Mouse (Mus musculus) embryonic stem cell, embryonic (primary cell): Measurements from ENCODE around the gene Tnfrsf1b.

Source experiments
- CTCF ChIA-PET, 4 experiments: fragments of 300-600 bp in 2 of 4; fragments of 350-600 bp in 2 of 4; sonication (Branson Sonifier 250); formaldehyde crosslinking; loops; one replicate each; lab custom pipeline; 2022; ENCODE audit warnings: inconsistent platforms in 2 of 4; lab: Charles Lee
- POLR2A ChIA-PET, 4 experiments: fragments of 300-600 bp in 2 of 4; fragments of 350-600 bp in 2 of 4; sonication (Branson Sonifier 250); formaldehyde crosslinking; loops; one replicate each; lab custom pipeline; 2022; ENCODE audit warnings: antibody characterized with exemption in 4 of 4, inconsistent platforms in 1 of 4; lab: Charles Lee

Gene Tnfrsf1b

DNA sequence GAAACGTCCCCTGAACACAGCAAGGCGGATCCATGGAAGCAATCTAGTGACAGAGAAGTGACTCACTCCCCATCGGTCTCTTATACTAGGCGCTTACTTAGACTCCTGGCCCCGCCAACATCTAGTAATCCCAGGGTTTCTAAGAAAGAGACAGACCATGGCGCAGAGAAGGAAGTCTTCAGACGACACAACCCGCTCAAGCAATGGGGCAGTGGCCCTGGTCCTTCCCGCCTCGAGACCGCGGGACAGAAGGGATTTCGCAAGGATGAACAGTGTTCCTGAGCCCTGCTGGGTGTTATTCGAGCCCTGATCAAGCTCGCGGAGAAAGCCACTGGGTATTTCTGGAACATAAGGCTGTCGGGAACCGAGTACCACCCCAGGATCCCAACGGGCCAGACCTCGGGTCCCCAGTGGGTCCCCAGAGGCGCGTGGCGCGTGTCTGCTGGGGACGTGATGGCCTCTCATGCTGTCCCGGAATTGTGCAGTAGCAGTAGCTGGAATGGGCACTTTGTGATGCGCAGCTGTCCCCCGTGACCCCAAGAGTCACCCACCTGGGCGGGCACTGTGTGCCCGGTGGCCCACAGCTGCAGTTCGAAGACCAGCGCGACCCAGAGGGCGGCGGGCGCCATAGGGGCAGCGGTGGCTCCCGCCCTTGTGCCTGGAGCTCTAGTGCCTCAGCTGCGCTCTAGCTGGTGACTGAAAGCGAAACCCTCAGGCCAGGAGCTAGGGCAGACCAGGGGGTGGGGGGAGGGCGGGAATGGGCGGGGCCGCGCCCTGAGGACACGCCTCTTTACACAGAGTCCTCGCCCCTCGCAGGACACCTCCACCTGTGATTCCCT is at the start of gene Tnfrsf1b:
Gene Tnfrsf1b, minus strand, starts transcription at position 698 of the 839 bp plus-strand sequence.
- CTCF ChIA-PET, result interaction anchor here (0.6 to 2.5 kb wide), 13 partner anchors 25 to 141 kb away, joined by 3 to 20 read pairs (median 5); partner anchors contain the start of gene Vps13d (in 1 of the 4)
- POLR2A ChIA-PET, result interaction anchor here in 3 of 4 experiments (0.5 to 19.9 kb wide), 56 partner anchors 8 to 503 kb away, joined by 3 to 364 read pairs (median 5); partner anchors contain the start of gene Vps13d (in 2 of the 3)

DNA sequence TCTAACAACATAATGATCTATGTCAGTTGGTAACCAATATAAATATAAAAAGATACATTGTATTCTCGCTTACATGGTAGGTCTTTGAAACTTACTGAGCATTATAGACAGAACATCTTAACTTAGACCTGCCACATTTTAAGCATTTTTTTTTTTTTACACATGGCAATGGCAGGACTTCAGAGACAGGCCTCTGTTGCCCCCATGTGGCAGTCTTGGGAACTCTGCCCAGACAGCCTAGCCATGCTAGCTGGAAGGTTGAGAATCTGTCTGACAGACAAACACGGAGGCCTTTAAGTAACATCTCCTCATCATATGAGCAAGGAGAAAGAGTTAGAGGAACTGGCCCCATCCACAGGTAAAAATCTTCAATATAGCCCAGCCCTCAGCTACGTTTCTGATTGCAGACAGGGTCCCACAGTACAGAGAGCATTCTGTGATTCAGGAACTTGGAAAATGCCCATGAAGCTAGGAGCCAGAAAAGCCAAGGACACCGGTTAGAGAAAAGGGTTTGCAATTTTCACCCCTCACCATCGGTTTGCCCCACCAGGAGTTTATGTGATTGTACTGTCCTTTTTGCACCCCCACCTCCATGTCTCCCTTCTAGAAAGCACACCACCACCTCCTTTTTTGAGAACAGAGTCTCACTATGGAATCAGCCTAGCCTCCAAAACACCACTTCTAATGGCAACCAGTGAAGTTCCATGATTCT is 49.1 kb upstream of the Tnfrsf1b start:
- POLR2A ChIA-PET, result interaction anchor here in 3 of 4 experiments (0.6 to 3.3 kb wide), 14 partner anchors 9 to 254 kb away, joined by 3 to 22 read pairs (median 3); partner anchors contain the start of gene Tnfrsf1b (in 1 of the 3)
- CTCF ChIA-PET, result interaction anchor here (0.6 to 2.4 kb wide), 31 partner anchors 8 to 530 kb away, joined by 3 to 12 read pairs (median 4); partner anchors contain the start of genes Dhrs3 (in 1 of the 4) and Vps13d (in 1 of the 4)

DNA sequence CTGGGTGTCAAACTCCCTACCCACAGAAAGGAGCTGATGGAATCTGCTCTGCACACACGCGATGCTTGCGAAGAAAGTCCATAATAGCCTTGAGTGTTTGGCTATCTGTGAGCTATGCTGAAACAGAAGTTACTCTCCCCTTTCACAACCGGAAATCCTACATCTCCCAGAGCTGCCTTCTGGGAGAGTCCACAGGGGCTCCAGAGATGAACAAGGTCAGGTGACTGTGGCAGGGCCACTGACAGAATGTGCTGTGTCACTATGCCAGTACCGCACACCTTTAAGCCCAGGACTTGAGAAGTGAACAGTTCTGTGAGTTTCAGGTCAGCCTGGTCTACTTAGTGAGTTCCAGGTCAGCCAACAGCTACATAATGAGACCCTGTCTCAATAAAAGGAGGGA is 47.9 kb upstream of the Tnfrsf1b start:
- ChIA-PET POLR2A (interaction anchor here in 3 of 4 experiments (0.5 to 3.3 kb wide), 11 partner anchors 10 to 1002 kb away, joined by 3 to 22 read pairs (median 4); no protein-coding TSS in a partner anchor), CTCF (interaction anchor here (0.6 to 2.4 kb wide), 14 partner anchors 54 to 404 kb away, joined by 3 to 12 read pairs (median 3); no protein-coding TSS in a partner anchor)

DNA sequence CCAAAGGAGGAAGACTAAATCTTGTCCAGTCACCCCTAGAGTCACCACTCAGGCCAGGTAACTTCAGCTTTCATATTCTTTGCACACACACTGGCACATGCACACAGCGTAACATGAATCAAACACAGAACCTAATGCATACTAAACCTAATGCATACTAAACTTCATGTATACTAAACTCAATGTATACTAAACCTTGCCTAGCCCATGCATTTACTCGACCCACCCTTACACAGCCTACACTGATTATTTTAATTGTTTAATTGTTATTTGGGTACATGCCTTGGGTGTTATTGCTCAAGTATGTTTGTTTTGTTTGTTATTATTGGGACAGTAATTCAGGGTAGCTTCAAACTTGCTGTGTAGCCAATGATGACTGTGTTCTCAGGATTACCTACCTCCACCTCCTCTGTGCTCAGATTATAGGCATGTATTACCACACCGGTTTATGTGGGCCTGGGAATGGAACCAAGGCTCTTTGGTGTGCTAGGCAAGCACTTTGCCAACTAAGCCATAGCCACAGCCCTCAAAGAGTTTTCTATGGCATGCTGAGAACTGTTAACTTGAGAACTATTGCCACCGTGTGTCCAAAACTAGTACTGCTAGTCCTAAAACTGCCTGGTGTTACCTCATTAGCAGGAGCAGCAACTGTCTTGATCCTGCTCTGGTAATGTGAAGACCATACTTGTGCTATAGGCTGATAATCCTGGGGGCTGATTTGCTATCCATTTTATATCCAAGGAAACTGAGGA is 39.9 kb upstream of the Tnfrsf1b start:
- ChIA-PET CTCF (interaction anchor here (0.6 to 2.4 kb wide), 18 partner anchors 22 to 396 kb away, joined by 3 to 21 read pairs (median 3); no protein-coding TSS in a partner anchor), POLR2A (interaction anchor here in 2 of 4 experiments (0.8 to 2.1 kb wide), 9 partner anchors 10 to 93 kb away, joined by 3 to 13 read pairs (median 5); no protein-coding TSS in a partner anchor)

DNA sequence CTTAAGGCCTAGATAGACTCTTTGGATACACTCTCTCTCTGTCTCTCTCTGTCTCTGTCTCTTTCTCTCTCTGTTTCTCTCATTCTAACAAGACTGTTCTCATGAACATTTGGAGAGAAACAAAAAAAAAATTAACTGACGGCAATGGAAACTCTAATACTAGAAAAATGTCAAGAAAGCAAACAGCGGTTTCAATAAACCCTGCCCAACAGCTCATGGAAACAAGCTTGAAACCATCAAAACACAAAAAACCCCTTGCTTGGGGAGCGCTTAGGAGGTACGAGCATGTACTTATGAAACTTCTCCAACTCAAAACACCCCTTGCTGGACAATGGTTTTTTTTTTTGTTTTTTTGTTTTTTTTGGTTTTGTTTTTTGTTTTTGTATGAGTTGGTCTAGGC is 38.0 kb upstream of the Tnfrsf1b start:
- CTCF ChIA-PET, result interaction anchor here (0.6 to 1.9 kb wide), 5 partner anchors 66 to 340 kb away, joined by 3 to 20 read pairs (median 8); no protein-coding TSS in a partner anchor
- POLR2A ChIA-PET, result interaction anchor here in 3 of 4 experiments (0.7 to 1.0 kb wide), 3 partner anchors 11 to 70 kb away, joined by 5 to 8 read pairs (median 6); no protein-coding TSS in a partner anchor

DNA sequence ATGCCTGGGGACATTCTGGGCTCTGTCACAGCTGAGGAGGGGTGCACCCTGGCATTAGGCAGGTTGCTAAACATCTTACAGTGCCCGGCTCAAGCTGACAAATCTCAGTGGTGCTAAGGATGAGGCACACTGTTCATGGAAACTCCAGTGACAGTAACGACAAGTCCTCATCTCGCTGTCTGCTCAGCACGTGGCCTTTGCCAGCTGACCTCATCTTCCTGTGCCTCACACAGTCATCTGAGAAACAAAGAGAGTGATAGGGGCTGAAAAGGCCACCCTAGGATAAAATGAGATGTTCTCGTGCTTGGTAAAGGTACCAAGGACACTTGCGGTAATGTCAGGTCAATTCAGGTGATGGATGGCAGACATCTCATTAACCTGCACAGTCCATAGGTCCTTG is 36.8 kb upstream of the Tnfrsf1b start:
- ChIA-PET CTCF (interaction anchor here in 1 of 4 experiments (0.8 kb wide), 1 partner anchor 69 kb away, joined by 3 read pairs; no protein-coding TSS in a partner anchor), POLR2A (interaction anchor here in 2 of 4 experiments (0.9 to 1.2 kb wide), 3 partner anchors 10 to 87 kb away, joined by 3 to 4 read pairs (median 3); no protein-coding TSS in a partner anchor)

DNA sequence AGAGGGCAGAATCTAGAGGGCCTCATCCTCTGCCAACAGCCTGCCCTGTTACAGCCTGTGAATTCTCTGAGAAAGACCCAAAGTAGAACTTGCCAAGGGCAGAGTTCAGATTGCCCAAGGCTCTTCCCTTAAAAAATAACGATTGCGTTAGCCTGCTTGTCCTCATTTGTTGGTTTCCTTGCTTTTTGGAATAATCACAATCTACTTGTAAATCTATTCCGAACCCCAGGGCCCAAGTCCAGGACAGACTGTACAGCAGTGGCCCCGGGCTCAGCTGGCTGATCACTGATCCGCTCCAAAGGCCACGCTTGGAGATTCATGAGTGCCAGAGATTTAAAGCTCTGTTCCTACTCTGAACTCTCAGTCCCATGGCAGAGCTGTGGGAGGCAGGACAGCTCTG is 34.3 kb upstream of the Tnfrsf1b start:
- CTCF ChIA-PET, result interaction anchor here in 2 of 4 experiments (1.1 to 1.8 kb wide), 2 partner anchors 66 kb away, joined by 4 to 7 read pairs; no protein-coding TSS in a partner anchor
- POLR2A ChIA-PET, result interaction anchor here in 3 of 4 experiments (0.7 to 2.7 kb wide), 10 partner anchors 8 to 138 kb away, joined by 3 to 17 read pairs (median 5); partner anchors contain the start of gene Tnfrsf1b (in 1 of the 3)

DNA sequence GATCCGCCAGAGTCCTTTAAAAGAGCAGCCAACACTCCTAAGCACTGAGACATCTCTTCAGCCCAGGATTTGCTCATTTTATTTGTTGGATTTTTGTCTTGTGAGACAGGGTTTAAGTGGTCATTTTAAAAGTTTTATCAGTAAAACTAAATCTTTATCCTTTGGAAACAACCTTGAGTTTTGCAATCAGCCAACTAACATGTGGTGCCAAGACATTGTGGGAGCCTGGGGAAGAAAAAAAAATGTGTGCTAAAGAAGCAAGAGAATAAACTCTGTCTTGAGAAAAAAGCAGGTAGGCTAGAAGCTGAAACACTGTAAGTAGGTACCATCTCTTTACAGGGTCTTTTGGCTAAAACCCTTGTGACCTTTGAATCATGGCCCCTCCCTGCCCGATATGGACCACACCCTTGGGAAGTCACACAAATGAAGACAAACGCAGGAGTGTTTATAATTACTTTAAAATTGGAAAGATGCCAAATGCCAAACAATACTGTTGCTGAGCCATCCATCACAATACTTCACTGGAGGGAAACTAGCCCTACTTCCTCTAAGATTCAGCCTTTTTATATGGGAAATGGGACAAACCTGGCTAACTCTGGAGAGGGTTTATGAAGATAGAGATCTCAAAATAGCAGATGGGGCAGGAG is 32.2 kb upstream of the Tnfrsf1b start:
- CTCF ChIA-PET, result interaction anchor here in 1 of 4 experiments (3.0 kb wide), 1 partner anchor 64 kb away, joined by 18 read pairs; no protein-coding TSS in a partner anchor
- POLR2A ChIA-PET, result interaction anchor here in 1 of 4 experiments (2.3 kb wide), 1 partner anchor 64 kb away, joined by 8 read pairs; no protein-coding TSS in a partner anchor

DNA sequence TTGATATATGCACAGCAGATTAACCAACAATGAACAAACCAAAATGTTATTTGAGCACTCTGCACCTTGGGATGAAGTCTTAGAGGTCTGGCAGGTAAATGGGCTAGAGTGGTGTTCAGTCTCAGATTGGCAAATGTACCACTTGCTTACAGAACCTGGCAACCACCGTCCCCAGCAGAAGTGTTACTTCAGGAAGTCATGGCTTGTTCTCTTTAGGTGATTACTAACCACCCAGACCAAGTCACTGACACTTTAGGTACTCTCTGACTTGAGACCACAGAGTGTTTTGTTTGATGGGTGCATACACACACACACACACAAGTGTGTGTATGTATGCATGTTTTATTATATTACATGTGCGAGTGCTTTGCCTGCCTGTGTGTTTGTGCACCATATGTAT is 31.6 kb upstream of the Tnfrsf1b start:
- POLR2A ChIA-PET, result interaction anchor here in 3 of 4 experiments (0.6 to 3.0 kb wide), 6 partner anchors 28 to 386 kb away, joined by 3 to 28 read pairs (median 8); partner anchors contain the start of gene Tnfrsf1b (in 1 of the 3)

DNA sequence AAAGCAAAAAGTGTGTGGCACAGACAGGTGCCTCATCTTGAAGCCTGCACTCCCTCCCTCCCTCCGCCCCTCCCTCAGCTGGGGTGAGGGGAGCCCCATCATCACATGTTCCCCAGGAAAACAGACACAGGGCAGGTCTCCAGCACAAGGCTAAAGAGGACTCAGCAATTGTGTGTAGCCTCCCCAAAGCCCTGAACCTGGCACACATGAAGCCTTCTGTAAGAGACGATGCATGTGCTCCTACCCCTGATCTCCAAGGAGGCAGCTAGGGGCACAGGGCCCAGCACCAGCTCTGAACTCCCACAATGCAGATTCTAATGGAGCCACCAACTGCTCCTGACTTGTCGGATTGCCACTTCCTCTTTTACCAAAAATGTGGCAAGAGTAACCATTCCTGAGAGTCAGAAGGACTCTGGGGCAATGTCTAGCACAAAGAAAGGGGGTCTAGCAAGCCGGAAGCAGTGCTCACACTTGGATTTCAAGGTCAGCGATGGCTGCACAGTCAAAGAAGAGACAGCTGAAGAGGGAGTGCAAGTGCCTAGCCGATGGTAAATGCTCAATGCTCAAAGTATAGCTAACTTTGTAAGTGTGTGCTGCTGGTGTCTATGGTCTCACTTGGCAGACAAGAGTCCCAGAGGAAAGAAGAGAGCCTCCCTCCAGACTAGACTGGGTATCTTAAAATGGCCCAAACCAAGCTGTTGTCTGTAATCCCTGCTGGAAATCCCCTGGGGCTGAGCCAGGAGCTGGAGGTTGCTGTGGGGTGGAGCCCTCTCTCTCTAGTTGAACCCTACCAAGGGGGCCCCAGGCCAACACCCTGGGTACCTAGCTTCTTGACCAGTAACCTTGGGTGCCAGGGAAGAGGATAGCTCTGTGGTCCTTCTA is 29.9 kb upstream of the Tnfrsf1b start:
- POLR2A ChIA-PET, result interaction anchor here in 3 of 4 experiments (0.6 to 3.0 kb wide), 44 partner anchors 9 to 738 kb away, joined by 3 to 28 read pairs (median 4); partner anchors contain the start of genes Tnfrsf1b (in 3 of the 3) and Dhrs3 (in 2 of the 3)
- CTCF ChIA-PET, result interaction anchor here (0.5 to 3.0 kb wide), 14 partner anchors 30 to 344 kb away, joined by 3 to 18 read pairs (median 4); partner anchors contain the start of gene Tnfrsf1b (in 1 of the 4)

More for the DNA sequence above, 31.6 kb upstream of the Tnfrsf1b start:
- CTCF ChIA-PET, result interaction anchor here in 1 of 4 experiments (3.0 kb wide), 1 partner anchor 63 kb away, joined by 18 read pairs; no protein-coding TSS in a partner anchor

DNA sequence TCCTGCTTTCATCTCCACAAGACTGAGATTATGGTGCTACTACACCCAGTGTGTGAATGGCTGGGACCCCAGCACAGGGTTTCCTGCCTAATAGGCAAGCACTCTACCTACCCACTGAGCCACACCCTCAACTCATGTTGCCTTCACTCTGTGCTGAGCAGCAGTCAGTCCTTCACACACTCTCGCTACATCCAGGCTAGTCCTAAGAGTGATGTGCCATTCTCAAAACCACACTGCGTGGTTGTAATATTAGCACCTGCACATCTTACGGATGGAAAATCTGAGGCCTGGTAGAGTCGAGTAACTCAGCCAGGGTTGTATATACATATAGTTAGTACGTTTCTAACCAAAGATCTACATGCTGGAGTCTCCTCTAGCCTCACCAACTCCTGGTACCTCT is 28.2 kb upstream of the Tnfrsf1b start:
- POLR2A ChIA-PET, result interaction anchor here in 2 of 4 experiments (0.6 to 19.8 kb wide), 9 partner anchors 18 to 75 kb away, joined by 3 to 364 read pairs (median 5); partner anchors contain the start of gene Tnfrsf1b (in 2 of the 2)

DNA sequence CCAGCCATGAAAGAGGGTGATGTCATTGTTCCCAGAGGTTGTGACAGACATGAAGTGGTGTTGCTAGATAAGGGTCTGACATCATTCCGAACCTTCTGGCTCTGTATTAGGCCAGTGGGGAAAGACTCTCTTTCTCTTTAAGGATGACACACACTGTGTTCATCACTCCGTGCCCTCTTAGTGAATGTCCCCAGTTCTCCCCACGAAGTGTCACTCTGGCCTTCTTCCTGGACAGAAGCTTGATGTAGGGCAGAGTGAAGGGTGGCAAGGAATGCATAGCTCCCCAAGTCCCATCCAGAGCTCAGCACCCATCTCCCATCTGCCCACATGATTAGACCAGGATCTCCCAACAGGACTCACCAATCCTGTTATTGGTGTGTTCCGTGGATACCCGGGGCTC is 27.3 kb upstream of the Tnfrsf1b start:
- CTCF ChIA-PET, result interaction anchor here in 1 of 4 experiments (1.4 to 1.7 kb wide), 2 partner anchors 54 to 60 kb away, joined by 4 to 6 read pairs; no protein-coding TSS in a partner anchor
- POLR2A ChIA-PET, result interaction anchor here in 3 of 4 experiments (0.7 to 19.8 kb wide), 13 partner anchors 9 to 77 kb away, joined by 3 to 364 read pairs (median 5); partner anchors contain the start of gene Tnfrsf1b (in 3 of the 3)

More for the DNA sequence above, 28.2 kb upstream of the Tnfrsf1b start:
- CTCF ChIA-PET, result interaction anchor here in 1 of 4 experiments (1.7 kb wide), 1 partner anchor 55 kb away, joined by 6 read pairs; no protein-coding TSS in a partner anchor

DNA sequence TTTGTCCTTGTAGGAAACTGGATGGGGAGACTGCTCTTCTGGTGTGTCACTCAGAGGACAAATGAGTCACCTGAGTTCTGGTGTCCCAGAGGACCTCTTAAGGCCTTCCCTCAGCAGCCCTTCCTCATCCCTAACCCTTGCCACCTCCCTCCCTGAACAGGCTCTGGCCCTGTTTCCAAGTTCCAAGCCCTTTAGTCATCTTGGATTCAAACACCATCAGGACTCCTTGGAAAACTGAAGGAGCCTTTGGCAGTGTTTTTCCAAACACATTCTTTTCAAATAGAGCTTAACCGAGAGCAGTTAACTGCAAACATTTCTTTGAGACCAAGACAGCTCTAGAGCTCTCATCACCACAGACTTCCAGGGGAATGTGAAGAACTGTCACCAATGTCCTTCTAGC is 26.1 kb upstream of the Tnfrsf1b start:
- ChIA-PET CTCF (interaction anchor here in 1 of 4 experiments (1.1 to 2.3 kb wide), 3 partner anchors 54 to 117 kb away, joined by 3 to 15 read pairs (median 11); no protein-coding TSS in a partner anchor), POLR2A (interaction anchor here in 3 of 4 experiments (0.6 to 19.8 kb wide), 25 partner anchors 8 to 276 kb away, joined by 3 to 364 read pairs (median 7); partner anchors contain the start of genes Tnfrsf1b (in 3 of the 3) and Vps13d (in 1 of the 3))

DNA sequence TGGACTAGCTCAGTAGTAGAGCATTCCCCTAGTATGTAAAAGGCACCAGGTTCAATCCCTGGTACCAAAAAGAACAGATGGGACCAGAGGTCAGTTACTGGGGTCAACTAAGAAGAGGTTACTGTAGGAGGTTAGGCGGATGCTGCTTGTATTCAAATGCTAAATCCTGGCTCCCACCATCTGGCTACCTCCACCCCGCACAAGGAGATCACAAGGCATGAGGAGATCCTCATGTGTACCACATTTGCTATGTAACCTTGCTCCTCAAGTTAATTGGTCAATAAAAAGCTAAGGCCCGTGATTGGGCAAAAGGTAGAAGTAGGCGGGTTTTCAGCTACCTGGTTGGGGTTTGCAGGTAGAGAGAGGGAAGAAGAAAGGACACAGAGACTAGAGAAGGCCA is 25.0 kb upstream of the Tnfrsf1b start:
- ChIA-PET POLR2A (interaction anchor here in 3 of 4 experiments (0.5 to 19.8 kb wide), 52 partner anchors 8 to 381 kb away, joined by 3 to 364 read pairs (median 5); partner anchors contain the start of genes Tnfrsf1b (in 3 of the 3) and Vps13d (in 2 of the 3)), CTCF (interaction anchor here in 3 of 4 experiments (0.5 to 2.3 kb wide), 12 partner anchors 14 to 247 kb away, joined by 3 to 16 read pairs (median 4); partner anchors contain the start of gene Tnfrsf1b (in 1 of the 3))
